9 mouse cellular contexts compared by ENCODE assay signal in genomic region chr9:59565600-59565999, GRCm38 (mm10). TPM values are rescaled to one million over a fixed set of nuclear protein-coding genes. Genes with fewer than 3 reads are reported as not detected.
DNase-seq lines count a peak whose midpoint lies in the region; ATAC-seq lines count a peak whose summit lies in the region.
"Had no signal": no experiment of that assay in that cellular context is flagged by ENCODE, and none has a peak within 500 bp of the region (broad histone marks: within the 10 kb centered on the region; RNA-seq: fewer than 3 reads in every experiment).

No protein-coding gene starts in this region.

- H3K27ac ChIP-seq in kidney, embryonic 14.5 days (ENCODE audit: low read depth, low read length): no peak overlapping the region
- H3K27ac ChIP-seq: heart, embryonic 15.5 days had no signal

- peaks cover 29% of the 10 kb centered on the region for H3K36me3 ChIP-seq in kidney, embryonic 14.5 days (ENCODE audit: control insufficient read depth, insufficient read depth, low read length)

- H3K9me3 ChIP-seq in kidney, embryonic 14.5 days (ENCODE audit: control insufficient read depth, low read length): no peaks in the 10 kb centered on the region
- H3K9me3 ChIP-seq: heart, embryonic 15.5 days had no signal

- no peak overlapping the region for H3K9ac ChIP-seq in kidney, embryonic 14.5 days (ENCODE audit: low read depth, low read length)
- H3K9ac ChIP-seq: heart, embryonic 15.5 days had no signal

- no peaks in the 10 kb centered on the region for H3K4me1 ChIP-seq in kidney, embryonic 14.5 days (ENCODE audit: control insufficient read depth, insufficient read depth, low read length)
- H3K4me1 ChIP-seq: heart, embryonic 15.5 days had no signal

- H3K4me2 ChIP-seq in kidney, embryonic 14.5 days (replicated peaks; ENCODE audit: low read depth, low read length): no peak overlapping the region
- H3K4me2 ChIP-seq: heart, embryonic 15.5 days had no signal

- peak; percentile 60 for DNase-seq in 3134 (ENCODE audit: extremely low read depth, insufficient read length, low spot score)
- peak; percentile 93 for DNase-seq in ES-CJ7 (ENCODE audit: low read depth, low spot score)
- DNase-seq in cerebellum, adult 11-12 months: peak; percentile 41
- DNase-seq in gastrocnemius, adult 8-10 months (ENCODE audit: low spot score in 2 of 2): peak; percentile 81 to 84
- peak; percentile 75 to 83 for DNase-seq in lung, adult 18-20 months
- peak; percentile 61 for DNase-seq in retina, postnatal 7 days (ENCODE audit: low read depth, low spot score)
- peak; percentile 51 for DNase-seq in urinary bladder, adult 2 months (ENCODE audit: low spot score)

- H3K27me3 ChIP-seq in kidney, embryonic 14.5 days (ENCODE audit: control insufficient read depth, insufficient read depth, low read length): no peaks in the 10 kb centered on the region
- H3K27me3 ChIP-seq: heart, embryonic 15.5 days had no signal

- peak; percentile 76; the same call in 1 of the 2 replicates for ATAC-seq in kidney, embryonic 14.5 days (ENCODE audit: low FRiP score, low TSS enrichment)

- 22% methylated on average over 4 of the region's 4 CpGs for WGBS in kidney, embryonic 14.5 days

- H3K4me3 ChIP-seq in kidney, embryonic 14.5 days (ENCODE audit: low read length): no peak overlapping the region
- H3K4me3 ChIP-seq: heart, embryonic 15.5 days had no signal

RNA-seq across cellular contexts. Expression of gene Celf6, which starts 12.1 kb away (rescaled TPM):
- not detected for total RNA-seq in gastrocnemius, adult 8-10 months (2022)
- polyA plus RNA-seq in kidney, embryonic 14.5 days (2014; fragmentation: Nextera tagmentation; extraction: Ambion mirVana): not detected in 2 replicates
- 0.19 and 0.21 TPM in 2 replicates for polyA plus RNA-seq in urinary bladder, adult 2 months (2012; rRNA removed)

RNA-seq across cellular contexts. Expression of gene Tmem202, which starts 26.0 kb away (rescaled TPM):
- under 1 TPM in 3 of 4 experiments, not detected in 1; 0.36 to 0.86 (median 0.54) TPM for total RNA-seq in gastrocnemius, adult 8-10 months (2022)
- 0.19 TPM in 1 of 2 replicates, not detected in the other for polyA plus RNA-seq in kidney, embryonic 14.5 days (2014; fragmentation: Nextera tagmentation; extraction: Ambion mirVana)
- polyA plus RNA-seq in urinary bladder, adult 2 months (2012; rRNA removed): 1.3 and 1.5 TPM in 2 replicates

RNA-seq across cellular contexts. Expression of gene Hexa, which starts 26.3 kb away (rescaled TPM):
- 10 to 100 TPM; 36.4 to 39.3 (median 39.1) TPM for total RNA-seq in gastrocnemius, adult 8-10 months (2022)
- 47.3 and 58.1 TPM in 2 replicates for polyA plus RNA-seq in kidney, embryonic 14.5 days (2014; fragmentation: Nextera tagmentation; extraction: Ambion mirVana)
- polyA plus RNA-seq in urinary bladder, adult 2 months (2012; rRNA removed): 103 and 106 TPM in 2 replicates

RNA-seq across cellular contexts. Expression of gene Parp6, which starts 51.5 kb away (rescaled TPM):
- total RNA-seq in gastrocnemius, adult 8-10 months (2022): 10 to 100 TPM; 25.8 to 37.9 (median 26.4) TPM
- 17.9 and 23.9 TPM in 2 replicates for polyA plus RNA-seq in kidney, embryonic 14.5 days (2014; fragmentation: Nextera tagmentation; extraction: Ambion mirVana)
- 52.4 and 53.9 TPM in 2 replicates for polyA plus RNA-seq in urinary bladder, adult 2 months (2012; rRNA removed)

Comparison
In these comparisons a context has a peak if more than half of its experiments do, and no peak if none do; other contexts are left out.
1. DNase-seq: peak in every context shown above with its lines; median percentile 93 in ES-CJ7; 82 in gastrocnemius, adult 8-10 months; 79 in lung, adult 18-20 months; 61 in retina, postnatal 7 days; 60 in 3134; 51 in urinary bladder, adult 2 months; 41 in cerebellum, adult 11-12 months.